In genomic region chr11:120022841-120023240, GRCm38 (mm10) we compare ENCODE assay signal across 10 mouse cellular contexts. TPM values are rescaled to one million over a fixed set of nuclear protein-coding genes. Genes with fewer than 3 reads are reported as not detected.
DNase-seq lines count a peak whose midpoint lies in the region; ATAC-seq and TF ChIP-seq lines count a peak whose summit lies in the region.
"Had no signal": no experiment of that assay in that cellular context is flagged by ENCODE, and none has a peak within 500 bp of the region (broad histone marks: within the 10 kb centered on the region; RNA-seq: fewer than 3 reads in every experiment).

No protein-coding gene starts in this region.

- ATAC-seq in neural tube, embryonic 11.5 days (ENCODE audit: insufficient read depth, low FRiP score, low TSS enrichment) = no peak
- peak; percentile 37; the same call in 1 of the 2 replicates for ATAC-seq in forebrain, embryonic 12.5 days (ENCODE audit: low FRiP score)
- no peak for ATAC-seq in limb, embryonic 14.5 days (ENCODE audit: low FRiP score, low read depth)
- ATAC-seq in erythroid progenitor cell, adult 5-6 weeks (replicated peaks; ENCODE audit: low FRiP score, poor library complexity, severe bottlenecking) = no peak

- no peaks in the 10 kb centered on the region for H3K9me3 ChIP-seq in neural tube, embryonic 11.5 days (ENCODE audit: control insufficient read depth, low read length)
- no peaks in the 10 kb centered on the region for H3K9me3 ChIP-seq in forebrain, embryonic 12.5 days
- H3K9me3 ChIP-seq in limb, embryonic 14.5 days (ENCODE audit: control insufficient read depth, low read length) = no peaks in the 10 kb centered on the region
- H3K9me3 ChIP-seq: limb, embryonic 15.5 days had no signal

- WGBS in neural tube, embryonic 11.5 days = 63% methylated on average over 12 of the region's 12 CpGs
- 54% methylated on average over 12 of the region's 12 CpGs for WGBS in forebrain, embryonic 12.5 days
- WGBS in limb, embryonic 14.5 days = 57% methylated on average over 12 of the region's 12 CpGs

- H3K27ac ChIP-seq in neural tube, embryonic 11.5 days (ENCODE audit: low read depth, low read length) = no peak overlapping the region
- H3K27ac ChIP-seq in forebrain, embryonic 12.5 days = peak overlapping the region; percentile 39; the same call in 1 of the 2 replicates
- H3K27ac ChIP-seq in limb, embryonic 14.5 days (replicated peaks; ENCODE audit: low read depth, low read length) = no peak overlapping the region
- H3K27ac ChIP-seq: limb, embryonic 15.5 days had no signal

- no peaks in the 10 kb centered on the region for H3K36me3 ChIP-seq in neural tube, embryonic 11.5 days (ENCODE audit: control insufficient read depth, insufficient read depth, low read length)
- H3K36me3 ChIP-seq in forebrain, embryonic 12.5 days (replicated peaks) = no peaks in the 10 kb centered on the region
- no peaks in the 10 kb centered on the region for H3K36me3 ChIP-seq in limb, embryonic 14.5 days (ENCODE audit: control insufficient read depth, insufficient read depth, low read length)
- H3K36me3 ChIP-seq: limb, embryonic 15.5 days had no signal

- no peak overlapping the region for H3K4me3 ChIP-seq in neural tube, embryonic 11.5 days (ENCODE audit: low read depth, low read length)
- no peak overlapping the region for H3K4me3 ChIP-seq in forebrain, embryonic 12.5 days (replicated peaks)
- no peak overlapping the region for H3K4me3 ChIP-seq in limb, embryonic 14.5 days (replicated peaks; ENCODE audit: low read length)
- H3K4me3 ChIP-seq: limb, embryonic 15.5 days had no signal

- no peak for TF ChIP-seq POLR2A in limb, embryonic 14.5 days (IDR thresholded peaks at IDR 0.05; ENCODE audit: borderline replicate concordance, extremely low read depth, insufficient read depth, insufficient read length)

- no peaks in the 10 kb centered on the region for H3K27me3 ChIP-seq in neural tube, embryonic 11.5 days (ENCODE audit: control insufficient read depth, insufficient read depth, low read length)
- no peaks in the 10 kb centered on the region for H3K27me3 ChIP-seq in forebrain, embryonic 12.5 days
- H3K27me3 ChIP-seq in limb, embryonic 14.5 days (ENCODE audit: control insufficient read depth, insufficient read depth, low read length) = no peaks in the 10 kb centered on the region
- H3K27me3 ChIP-seq: limb, embryonic 15.5 days had no signal

- H3K4me2 ChIP-seq in neural tube, embryonic 11.5 days (ENCODE audit: low read depth) = no peak overlapping the region
- no peak overlapping the region for H3K4me2 ChIP-seq in forebrain, embryonic 12.5 days
- H3K4me2 ChIP-seq in limb, embryonic 14.5 days (replicated peaks; ENCODE audit: low read depth, low read length, severe bottlenecking) = no peak overlapping the region
- H3K4me2 ChIP-seq: limb, embryonic 15.5 days had no signal

- DNase-seq in neural tube, embryonic 11.5 days (ENCODE audit: low spot score) = peak; percentile 46
- DNase-seq in neural tube, embryonic 10.5 days (ENCODE audit: extremely low spot score, low spot score) = no peak
- DNase-seq in limb, embryonic 14.5 days (ENCODE audit: low spot score) = no peak
- DNase-seq in yolk sac, embryonic 10.5 days (ENCODE audit: low spot score) = no peak
- DNase-seq in adrenal gland, postnatal 4 days (ENCODE audit: low spot score in 2 of 2) = no peak
- DNase-seq in ovary, postnatal 14 days (ENCODE audit: low spot score) = no peak
- DNase-seq: kidney, adult 2 months had no signal

- H3K4me1 ChIP-seq in neural tube, embryonic 11.5 days (ENCODE audit: control insufficient read depth, insufficient read depth, low read length) = peaks cover 21% of the 10 kb centered on the region
- peaks cover 35% of the 10 kb centered on the region for H3K4me1 ChIP-seq in forebrain, embryonic 12.5 days
- peaks cover 5% of the 10 kb centered on the region for H3K4me1 ChIP-seq in limb, embryonic 14.5 days (ENCODE audit: control insufficient read depth, insufficient read depth, low read length)

- H3K9ac ChIP-seq in neural tube, embryonic 11.5 days (ENCODE audit: low read length) = no peak overlapping the region; the same call in 1 of the 2 replicates
- 0 out of 2 replicates have a peak overlapping the region, but pooled peaks have one; percentile 8 for H3K9ac ChIP-seq in forebrain, embryonic 12.5 days
- peak overlapping the region; percentile 38 for H3K9ac ChIP-seq in limb, embryonic 14.5 days (ENCODE audit: low read depth, low read length, severe bottlenecking)
- H3K9ac ChIP-seq: limb, embryonic 15.5 days had no signal

RNA-seq across cellular contexts. Expression of gene Aatk, which starts 24.1 kb away (rescaled TPM):
- 3.0 and 5.1 TPM in 2 replicates for polyA plus RNA-seq in neural tube, embryonic 11.5 days (2014; fragmentation: Nextera tagmentation; extraction: Ambion mirVana)
- 6.1 and 7.6 TPM in 2 replicates for polyA plus RNA-seq in forebrain, embryonic 12.5 days (2016; fragmentation: Nextera tagmentation; extraction: Ambion mirVana)
- polyA plus RNA-seq in limb, embryonic 14.5 days (2012; rRNA removed) = 14.8 and 19.0 TPM in 2 replicates
- polyA plus RNA-seq in limb, embryonic 14.5 days (2014; fragmentation: Nextera tagmentation; extraction: Ambion mirVana) = 5.9 and 8.1 TPM in 2 replicates
- 10 to 100 TPM; 30.1 to 30.9 TPM for total RNA-seq in adrenal gland, postnatal 4 days (2021)
- total RNA-seq in erythroid progenitor cell, adult 5-6 weeks (2015; ENCODE audit: low replicate concordance) = 0.84 and 1.4 TPM in 2 replicates
- 0.26 and 0.53 TPM in 2 replicates for total RNA-seq in erythroid progenitor cell, adult 5-6 weeks (2017; ENCODE audit: low replicate concordance)
